Mouse (Mus musculus) cerebellum, adult 2 months (tissue): ENCODE measurements around the gene Agrp. TPM values are rescaled to one million over a fixed set of nuclear protein-coding genes. Genes with fewer than 3 reads are reported as not detected.
A peak's percentile ranks its signal among the peaks of the same experiment; 100 is the strongest.

Experiments
- DNase-seq, 2 experiments: peaks; one replicate each; pipeline ENCODE4 v3.0.0; 2021
- H3K27ac ChIP-seq: fragments of 200-500 bp; 2 replicates; pipeline ENCODE4 v1.5.1; 2012; ENCODE audit warnings: low read length, control low read depth, inconsistent platforms; ENCODE audit not compliant: insufficient read depth
- H3K27me3 ChIP-seq: fragments of 200-500 bp; 2 replicates; pipeline ENCODE4 v1.6.1; 2012; ENCODE audit warnings: inconsistent platforms, mild to moderate bottlenecking, low read length, moderate library complexity; ENCODE audit not compliant: control insufficient read depth, insufficient read depth
- H3K4me1 ChIP-seq: fragments of 200-500 bp; 2 replicates; pipeline ENCODE4 v1.6.1; 2011; ENCODE audit warnings: low read length; ENCODE audit not compliant: control insufficient read depth, insufficient read depth
- H3K4me3 ChIP-seq: fragments of 200-500 bp; replicated peaks from 2 replicates; pipeline ENCODE3; 2011; ENCODE audit warnings: mild to moderate bottlenecking, low read depth, low read length, control low read depth; ENCODE audit not compliant: insufficient read depth
- CTCF ChIP-seq: fragments of 200-500 bp; IDR thresholded peaks from 2 replicates; pipeline ENCODE4 v1.5.1; 2011; ENCODE audit warnings: low read depth, mild to moderate bottlenecking, control low read depth, low read length, moderate library complexity, borderline replicate concordance; ENCODE audit not compliant: insufficient read depth
- POLR2A ChIP-seq: fragments of 200-500 bp; IDR thresholded peaks from 2 replicates; pipeline ENCODE4 v1.6.1; 2011; ENCODE audit warnings: low read length, control low read depth, borderline replicate concordance; ENCODE audit not compliant: insufficient read depth
- WGBS: fragments of 180-500 bp; shearing (Covaris S2); methylation state at CpG from one replicate; pipeline ENCODE4 v1.1.7; 2018; 5-methylcytosine and 5-hydroxymethylcytosine counted together
- polyA plus RNA-seq: library from polyadenylated mRNA; depleted of rRNA; stranded (reverse); fragments of >200 nt; gene quantifications from 2 replicates; pipeline ENCODE4 v1.2.3, GENCODE M21; 2012; rRNA removed

Agrp gene
- polyA plus RNA-seq, 1 experiment = 0.36 TPM

DNA sequence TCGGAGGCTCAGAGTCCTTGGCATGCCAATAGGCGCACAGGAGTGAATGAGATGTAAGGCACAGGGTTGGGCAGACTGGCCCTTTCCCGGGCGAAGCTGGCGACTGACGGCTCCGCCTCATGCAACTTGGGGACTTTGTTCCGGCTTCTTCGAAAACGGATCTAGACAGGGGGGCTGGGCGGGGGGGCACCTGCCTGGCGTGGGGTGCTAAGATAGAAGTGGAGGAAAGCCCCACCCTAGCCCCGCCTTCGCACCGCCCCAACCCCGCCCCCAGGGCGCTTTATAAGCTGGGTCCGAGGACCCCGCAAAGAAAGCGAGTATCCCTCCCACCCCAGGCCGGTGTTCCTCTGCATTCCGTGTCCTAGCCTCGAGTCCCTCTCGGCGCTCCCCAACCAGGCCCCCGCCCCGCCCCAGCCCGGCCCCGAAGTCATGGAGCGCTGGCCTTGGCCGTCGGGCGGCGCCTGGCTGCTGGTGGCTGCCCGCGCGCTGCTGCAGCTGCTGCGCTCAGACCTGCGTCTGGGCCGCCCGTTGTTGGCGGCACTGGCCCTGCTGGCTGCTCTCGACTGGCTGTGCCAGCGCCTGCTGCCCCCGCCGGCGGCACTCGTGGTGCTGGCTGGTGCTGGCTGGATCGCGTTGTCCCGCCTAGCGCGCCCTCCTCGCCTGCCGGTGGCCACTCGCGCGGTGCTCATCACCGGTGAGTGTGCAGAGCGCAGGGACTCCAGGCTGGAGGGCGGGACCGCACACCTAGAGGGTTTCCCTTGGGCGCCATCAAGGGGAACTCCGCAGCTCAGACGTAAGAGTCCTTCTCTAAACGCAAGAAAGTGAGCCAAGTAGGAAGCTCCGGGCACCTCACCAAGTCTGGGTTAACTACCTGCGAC lies 118.5 kb downstream of the Agrp start, which contains the start of gene Hsd11b2:
Gene Hsd11b2 (plus strand): TSS at position 320 of the 878 bp plus-strand sequence.
- Histone ChIP-seq H3K27ac (no peak within 1 kb of the TSS), H3K27me3 (no peaks in the 10 kb centered on the region), H3K4me1 (peaks cover 5% of the 10 kb centered on the region; the same call in 1 of the 2 replicates), H3K4me3 (peak within 1 kb of the TSS; percentile 6)
- TF ChIP-seq POLR2A (no peak), CTCF (no peak)
- peak; percentile 43 to 47 for DNase-seq
- WGBS = 1% methylated on average over 67 of the region's 68 CpGs

DNA sequence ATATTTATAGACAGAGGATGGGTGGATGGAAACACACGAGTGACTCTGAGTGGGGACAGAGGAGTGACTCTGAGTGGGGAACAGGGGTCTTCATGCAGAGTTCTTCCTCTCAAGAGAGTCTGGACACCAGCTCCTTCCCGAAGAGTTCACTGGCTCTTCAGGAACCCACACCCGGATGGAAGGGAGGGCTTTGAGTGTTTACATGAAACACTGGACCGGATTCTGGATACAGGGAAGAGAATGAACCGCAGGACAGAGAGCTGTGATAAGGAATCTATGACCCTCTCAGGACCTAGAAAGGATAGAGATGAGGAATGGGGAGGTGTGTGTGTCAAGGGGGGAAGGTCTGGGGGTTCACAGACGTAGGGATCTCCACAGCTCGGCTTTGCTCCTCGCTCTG lies 119.8 kb downstream of the Agrp start:
- no peak for DNase-seq
- TF ChIP-seq CTCF = no peak
- no peak for TF ChIP-seq POLR2A
- Histone ChIP-seq H3K4me3 (no peak overlapping the region), H3K4me1 (peaks cover 5% of the 10 kb centered on the region; the same call in 1 of the 2 replicates), H3K27ac (no peak overlapping the region), H3K27me3 (no peaks in the 10 kb centered on the region)
- whole genome bisulfite sequencing = 46% methylated on average over 8 of the region's 8 CpGs

Other genes with a start within 250 kb of the Agrp start
- 0.05 TPM in 1 of 2 replicates, not detected in the other for gene Kctd19, start 223.9 kb downstream of the Agrp start, polyA plus RNA-seq
- 0.65 and 1.2 TPM in 2 replicates for gene Lrrc36, start 223.8 kb downstream of the Agrp start, polyA plus RNA-seq
- gene Tppp3, start 165.9 kb downstream of the Agrp start, polyA plus RNA-seq = 286 and 297 TPM in 2 replicates
- 64.7 and 67.9 TPM in 2 replicates for gene Zdhhc1, start 140.5 kb downstream of the Agrp start, polyA plus RNA-seq
- gene Hsd11b2, start 118.6 kb downstream of the Agrp start, polyA plus RNA-seq = 0.08 TPM in 1 of 2 replicates, not detected in the other
- 333 and 336 TPM in 2 replicates for gene Atp6v0d1, start 71.3 kb downstream of the Agrp start, polyA plus RNA-seq
- gene Ripor1, start 32.1 kb downstream of the Agrp start, polyA plus RNA-seq = 33.4 and 35.9 TPM in 2 replicates
- gene Ctcf, start 825 bp downstream of the Agrp start, polyA plus RNA-seq = 41.6 and 45.7 TPM in 2 replicates
- 69.8 and 72.1 TPM in 2 replicates for gene Carmil2, start 48.9 kb upstream of the Agrp start, polyA plus RNA-seq
- gene Acd, start 63.7 kb upstream of the Agrp start, polyA plus RNA-seq = 56.3 and 56.8 TPM in 2 replicates
- gene Pard6a, start 63.8 kb upstream of the Agrp start, polyA plus RNA-seq = 128 and 137 TPM in 2 replicates
- 0.51 TPM in 2 replicates for gene 4933405L10Rik, start 70.3 kb upstream of the Agrp start, polyA plus RNA-seq
- gene Enkd1, start 70.8 kb upstream of the Agrp start, polyA plus RNA-seq = 15.3 and 17.4 TPM in 2 replicates
- 20.7 and 21.4 TPM in 2 replicates for gene Gfod2, start 121.3 kb upstream of the Agrp start, polyA plus RNA-seq
- gene Ranbp10, start 190.0 kb upstream of the Agrp start, polyA plus RNA-seq = 30.5 and 32.1 TPM in 2 replicates
- gene Tsnaxip1, start 190.3 kb upstream of the Agrp start, polyA plus RNA-seq = 0.25 and 0.98 TPM in 2 replicates
- 27.8 and 30.8 TPM in 2 replicates for gene Cenpt, start 215.9 kb upstream of the Agrp start, polyA plus RNA-seq
- gene Thap11, start 217.7 kb upstream of the Agrp start, polyA plus RNA-seq = 52.0 and 53.5 TPM in 2 replicates
- gene Nutf2, start 223.2 kb upstream of the Agrp start, polyA plus RNA-seq = 104 and 111 TPM in 2 replicates
- gene Edc4, start 243.5 kb upstream of the Agrp start, polyA plus RNA-seq = 75.5 and 81.8 TPM in 2 replicates